Mouse (Mus musculus): ENCODE measurements around the gene Plekho2. TPM values are rescaled to one million over a fixed set of nuclear protein-coding genes. Genes with fewer than 3 reads are reported as not detected.
A peak's percentile ranks its signal among the peaks of the same experiment; 100 is the strongest.

Plekho2 gene
- polyA plus RNA-seq (2012; rRNA removed), result 55.8 and 61.8 TPM in 2 replicates

- H3K4me3 ChIP-seq (ENCODE audit: extremely low read depth, insufficient read depth, insufficient read length), result peak within 1 kb of the TSS; percentile 96
- H3K4me1 ChIP-seq (ENCODE audit: control insufficient read depth, insufficient read depth, insufficient read length), result peaks cover 26% of the 10 kb centered on the region
- peak; percentile 92 for TF ChIP-seq POLR2A (IDR thresholded peaks at IDR 0.05; ENCODE audit: low read depth, low read length)
- no peak for TF ChIP-seq CTCF (IDR thresholded peaks at IDR 0.05; ENCODE audit: extremely low read depth, insufficient read depth, insufficient read length, insufficient replicate concordance)
- 1% methylated on average over 45 of the region's 45 CpGs for WGBS
- H3K27me3 ChIP-seq (ENCODE audit: control insufficient read depth, insufficient read depth, low read length), result no peaks in the 10 kb centered on the region
- peak within 1 kb of the TSS; percentile 88 for H3K27ac ChIP-seq (ENCODE audit: insufficient read depth, low read length)
- peak; percentile 87 to 88 for DNase-seq (ENCODE audit: low read depth in 1 of 2, low spot score in 2 of 2)
- H3K36me3 ChIP-seq (ENCODE audit: control insufficient read depth, insufficient read depth, low read length), result no peaks in the 10 kb centered on the region; the same call in 1 of the 2 replicates
These were observed at the start of gene Plekho2 for GRCm38 (mm10) chr9:65579781-65580371. Gene Plekho2, minus strand, starts transcription at chr9:65580040.

- DNase-seq (ENCODE audit: low read depth in 1 of 2, low spot score in 2 of 2), result no peak
- TF ChIP-seq CTCF (IDR thresholded peaks at IDR 0.05; ENCODE audit: extremely low read depth, insufficient read depth, insufficient read length, insufficient replicate concordance) (no peak), POLR2A (IDR thresholded peaks at IDR 0.05; ENCODE audit: low read depth, low read length) (no peak)
- no peak within 1 kb of the TSS; the same call in 1 of the 2 replicates for H3K27ac ChIP-seq (ENCODE audit: insufficient read depth, low read length)
These were observed 49.4 kb upstream of the Plekho2 start, which contains the start of gene Rbpms2 for GRCm38 (mm10) chr9:65629025-65629766. Gene Rbpms2, plus strand, starts transcription at chr9:65629648.

GRCm38 (mm10) chr9:65624266-65624665 is 44.4 kb upstream of the Plekho2 start:
- Histone ChIP-seq H3K4me3 (ENCODE audit: extremely low read depth, insufficient read depth, insufficient read length) (no peak overlapping the region), H3K4me1 (ENCODE audit: control insufficient read depth, insufficient read depth, insufficient read length) (no peaks in the 10 kb centered on the region), H3K36me3 (ENCODE audit: control insufficient read depth, insufficient read depth, low read length) (no peaks in the 10 kb centered on the region), H3K27ac (ENCODE audit: insufficient read depth, low read length) (no peak overlapping the region), H3K27me3 (ENCODE audit: control insufficient read depth, insufficient read depth, low read length) (peaks cover 6% of the 10 kb centered on the region)
- DNase-seq (ENCODE audit: low read depth in 1 of 2, low spot score in 2 of 2), result no peak
- 70% methylated on average over 2 of the region's 2 CpGs for WGBS
- no peak for TF ChIP-seq POLR2A (IDR thresholded peaks at IDR 0.05; ENCODE audit: low read depth, low read length)
- TF ChIP-seq CTCF (IDR thresholded peaks at IDR 0.05; ENCODE audit: extremely low read depth, insufficient read depth, insufficient read length, insufficient replicate concordance), result no peak

More at GRCm38 (mm10) chr9:65629025-65629766, 49.4 kb upstream of the Plekho2 start, which contains the start of gene Rbpms2:
- Histone ChIP-seq H3K4me3 (ENCODE audit: extremely low read depth, insufficient read depth, insufficient read length) (peak within 1 kb of the TSS; percentile 72), H3K36me3 (ENCODE audit: control insufficient read depth, insufficient read depth, low read length) (no peaks in the 10 kb centered on the region), H3K27me3 (ENCODE audit: control insufficient read depth, insufficient read depth, low read length) (peaks cover 25% of the 10 kb centered on the region), H3K4me1 (ENCODE audit: control insufficient read depth, insufficient read depth, insufficient read length) (peaks cover 3% of the 10 kb centered on the region; the same call in 1 of the 2 replicates)
- WGBS, result 7% methylated on average over 40 of the region's 40 CpGs

- H3K27ac ChIP-seq (ENCODE audit: insufficient read depth, low read length), result no peak overlapping the region
- 28% methylated on average over 5 of the region's 5 CpGs for WGBS
- H3K27me3 ChIP-seq (ENCODE audit: control insufficient read depth, insufficient read depth, low read length), result no peaks in the 10 kb centered on the region
- no peak for DNase-seq (ENCODE audit: low read depth in 1 of 2, low spot score in 2 of 2)
- no peak for TF ChIP-seq POLR2A (IDR thresholded peaks at IDR 0.05; ENCODE audit: low read depth, low read length)
- H3K36me3 ChIP-seq (ENCODE audit: control insufficient read depth, insufficient read depth, low read length), result no peaks in the 10 kb centered on the region
- no peaks in the 10 kb centered on the region for H3K4me1 ChIP-seq (ENCODE audit: control insufficient read depth, insufficient read depth, insufficient read length)
- H3K4me3 ChIP-seq (ENCODE audit: extremely low read depth, insufficient read depth, insufficient read length), result no peak overlapping the region
These were observed 43.0 kb upstream of the Plekho2 start for GRCm38 (mm10) chr9:65622826-65623225.

GRCm38 (mm10) chr9:65621666-65622065 is 41.8 kb upstream of the Plekho2 start:
- Histone ChIP-seq H3K27me3 (ENCODE audit: control insufficient read depth, insufficient read depth, low read length) (no peaks in the 10 kb centered on the region), H3K4me3 (ENCODE audit: extremely low read depth, insufficient read depth, insufficient read length) (no peak overlapping the region), H3K27ac (ENCODE audit: insufficient read depth, low read length) (no peak overlapping the region), H3K36me3 (ENCODE audit: control insufficient read depth, insufficient read depth, low read length) (no peaks in the 10 kb centered on the region), H3K4me1 (ENCODE audit: control insufficient read depth, insufficient read depth, insufficient read length) (no peaks in the 10 kb centered on the region)
- DNase-seq (ENCODE audit: low read depth in 1 of 2, low spot score in 2 of 2), result no peak
- WGBS, result 83% methylated on average over 2 of the region's 2 CpGs
- TF ChIP-seq POLR2A (IDR thresholded peaks at IDR 0.05; ENCODE audit: low read depth, low read length), result no peak
- TF ChIP-seq CTCF (IDR thresholded peaks at IDR 0.05; ENCODE audit: extremely low read depth, insufficient read depth, insufficient read length, insufficient replicate concordance), result no peak

GRCm38 (mm10) chr9:65621196-65621595 is 41.4 kb upstream of the Plekho2 start:
- Histone ChIP-seq H3K4me3 (ENCODE audit: extremely low read depth, insufficient read depth, insufficient read length) (no peak overlapping the region), H3K36me3 (ENCODE audit: control insufficient read depth, insufficient read depth, low read length) (no peaks in the 10 kb centered on the region), H3K27me3 (ENCODE audit: control insufficient read depth, insufficient read depth, low read length) (no peaks in the 10 kb centered on the region), H3K4me1 (ENCODE audit: control insufficient read depth, insufficient read depth, insufficient read length) (no peaks in the 10 kb centered on the region), H3K27ac (ENCODE audit: insufficient read depth, low read length) (no peak overlapping the region)
- TF ChIP-seq POLR2A (IDR thresholded peaks at IDR 0.05; ENCODE audit: low read depth, low read length), result no peak
- TF ChIP-seq CTCF (IDR thresholded peaks at IDR 0.05; ENCODE audit: extremely low read depth, insufficient read depth, insufficient read length, insufficient replicate concordance), result no peak
- 90% methylated on average over 4 of the region's 4 CpGs for WGBS
- no peak for DNase-seq (ENCODE audit: low read depth in 1 of 2, low spot score in 2 of 2)

GRCm38 (mm10) chr9:65619311-65619710 is 39.5 kb upstream of the Plekho2 start:
- no peak for DNase-seq (ENCODE audit: low read depth in 1 of 2, low spot score in 2 of 2)
- H3K36me3 ChIP-seq (ENCODE audit: control insufficient read depth, insufficient read depth, low read length), result no peaks in the 10 kb centered on the region
- H3K4me1 ChIP-seq (ENCODE audit: control insufficient read depth, insufficient read depth, insufficient read length), result no peaks in the 10 kb centered on the region
- TF ChIP-seq POLR2A (IDR thresholded peaks at IDR 0.05; ENCODE audit: low read depth, low read length) (no peak), CTCF (IDR thresholded peaks at IDR 0.05; ENCODE audit: extremely low read depth, insufficient read depth, insufficient read length, insufficient replicate concordance) (no peak)
- 74% methylated on average over 3 of the region's 3 CpGs for WGBS
- no peak overlapping the region for H3K27ac ChIP-seq (ENCODE audit: insufficient read depth, low read length)
- H3K4me3 ChIP-seq (ENCODE audit: extremely low read depth, insufficient read depth, insufficient read length), result no peak overlapping the region
- H3K27me3 ChIP-seq (ENCODE audit: control insufficient read depth, insufficient read depth, low read length), result no peaks in the 10 kb centered on the region

All from spleen, adult 2 months (tissue).